Mouse (Mus musculus) kidney, postnatal 0 days (tissue): ENCODE data around the gene Gramd4. TPM values are rescaled to one million over a fixed set of nuclear protein-coding genes. Genes with fewer than 3 reads are reported as not detected.
"Not testable (repeated sequence)": the region's sequence is repeated elsewhere in the genome, so short reads cannot be mapped to it uniquely, and the experiment has no call there.

Experiments
- ATAC-seq: fragments of 200-750 bp; cut with Nextera tagmentation; replicated peaks from 2 replicates; pipeline ENCODE4 v1.8.0; 2017; ENCODE audit warnings: low read depth, moderate number of reproducible peaks, moderate TSS enrichment, moderate library complexity; ENCODE audit not compliant: low FRiP score
- DNase-seq: peaks from one replicate; pipeline ENCODE4 v3.0.0-alpha.2; 2016; ENCODE audit warnings: low spot score
- H3K27ac ChIP-seq: fragments of 300-500 bp; sonication (generic); 2 replicates; pipeline ENCODE4 v1.5.1; 2014; ENCODE audit warnings: mild to moderate bottlenecking
- H3K27me3 ChIP-seq: fragments of 300-500 bp; sonication (generic); 2 replicates; pipeline ENCODE4 v1.6.1; 2014; ENCODE audit warnings: low read length, mixed read lengths; ENCODE audit not compliant: insufficient read depth
- H3K36me3 ChIP-seq: fragments of 300-500 bp; sonication (generic); 2 replicates; pipeline ENCODE4 v1.6.1; 2014; ENCODE audit warnings: low read length, mixed read lengths; ENCODE audit not compliant: insufficient read depth
- H3K4me1 ChIP-seq: fragments of 300-500 bp; sonication (generic); replicated peaks from 2 replicates; pipeline ENCODE4 v1.6.1; 2014; ENCODE audit warnings: antibody characterized with exemption, low read length, mixed read lengths; ENCODE audit not compliant: insufficient read depth
- H3K4me2 ChIP-seq: fragments of 300-500 bp; sonication (generic); 2 replicates; pipeline ENCODE4 v1.6.1; 2014; ENCODE audit warnings: mild to moderate bottlenecking, low read length, moderate library complexity, mixed read lengths
- H3K4me3 ChIP-seq: fragments of 300-500 bp; sonication (generic); replicated peaks from 2 replicates; pipeline ENCODE4 v1.5.1; 2014; ENCODE audit warnings: low read depth, low read length
- H3K9ac ChIP-seq: fragments of 300-500 bp; sonication (generic); 2 replicates; pipeline ENCODE4 v1.6.1; 2014; ENCODE audit warnings: low read depth, low read length
- H3K9me3 ChIP-seq: fragments of 300-500 bp; sonication (generic); replicated peaks from 2 replicates; pipeline ENCODE4 v1.6.1; 2016; ENCODE audit warnings: low read length, inconsistent platforms, mixed read lengths
- CTCF ChIP-seq: IDR thresholded peaks from 2 replicates; pipeline ENCODE4 v1.5.1; 2016; ENCODE audit warnings: antibody characterized with exemption, low read depth, mild to moderate bottlenecking, moderate library complexity
- WGBS: fragments of 180-500 bp; shearing (Covaris S2); extraction: QIAGEN DNeasy Blood & Tissue Kit; methylation state at CpG from one replicate; pipeline ENCODE4 v1.1.7; 2014; 5-methylcytosine and 5-hydroxymethylcytosine counted together
- polyA plus RNA-seq: library from polyadenylated mRNA; unstranded; fragments of >200 nt; fragmentation: Nextera tagmentation; extraction: Ambion mirVana; gene quantifications from 2 replicates; pipeline ENCODE4 v1.2.1, GENCODE M21; 2015

Gene Gramd4
- polyA plus RNA-seq, 1 experiment from 2014 or later: 13.3 TPM

DNA sequence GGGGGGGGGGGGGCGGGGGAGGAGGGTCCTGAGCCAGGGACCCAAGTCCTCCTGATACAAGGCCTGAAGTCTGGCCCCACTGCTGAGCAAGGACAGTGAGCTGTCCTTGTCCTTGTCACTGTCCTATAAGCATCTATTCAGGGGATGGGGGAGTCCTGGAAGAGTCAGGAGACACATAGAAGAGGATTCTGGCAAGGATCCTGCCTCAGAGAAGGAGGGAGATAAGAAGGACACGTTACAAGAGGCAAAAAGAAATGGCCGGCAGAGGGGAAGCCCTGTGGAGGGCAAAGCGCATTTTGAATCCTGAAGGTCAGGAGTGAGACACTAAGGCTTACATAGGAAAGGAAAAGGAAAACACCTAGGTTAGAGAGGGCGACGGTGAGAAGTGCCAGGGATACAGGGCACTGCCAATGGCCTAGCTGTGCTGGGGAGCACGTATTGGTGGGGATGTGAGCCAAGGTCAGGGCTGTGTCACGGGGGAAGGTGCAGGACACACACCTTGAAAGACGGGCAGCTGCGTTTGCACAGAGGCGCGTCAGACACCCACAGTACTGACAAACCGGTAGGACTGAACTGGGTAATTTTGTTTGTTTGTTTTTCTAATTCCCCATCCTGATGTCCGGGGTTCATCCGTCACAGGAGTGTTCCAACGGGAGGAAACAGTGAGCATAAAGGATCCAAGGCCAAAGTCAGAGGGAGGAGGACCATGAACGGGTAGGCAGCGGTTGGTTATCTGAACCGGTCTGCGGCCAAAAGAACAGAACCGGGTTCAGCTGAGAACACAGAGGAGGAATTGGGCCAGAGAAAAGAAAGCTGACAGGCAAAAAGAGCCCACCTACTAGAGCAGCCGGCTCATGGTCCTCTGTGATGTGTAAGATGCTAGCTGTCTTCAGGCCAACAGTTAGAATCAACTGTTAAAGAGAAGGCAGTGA is 119.5 kb downstream of the Gramd4 start:
- Histone ChIP-seq H3K4me2 (no peak overlapping the region), H3K4me3 (no peak overlapping the region), H3K4me1 (peaks cover 18% of the 10 kb centered on the region), H3K9ac (no peak overlapping the region), H3K27me3 (no peaks in the 10 kb centered on the region), H3K27ac (no peak overlapping the region), H3K9me3 (no peaks in the 10 kb centered on the region), H3K36me3 (no peaks in the 10 kb centered on the region)
- DNase-seq (no peak), ATAC-seq (no peak)
- WGBS: 66% methylated on average over 21 of the region's 22 CpGs
- TF ChIP-seq CTCF: no peak

DNA sequence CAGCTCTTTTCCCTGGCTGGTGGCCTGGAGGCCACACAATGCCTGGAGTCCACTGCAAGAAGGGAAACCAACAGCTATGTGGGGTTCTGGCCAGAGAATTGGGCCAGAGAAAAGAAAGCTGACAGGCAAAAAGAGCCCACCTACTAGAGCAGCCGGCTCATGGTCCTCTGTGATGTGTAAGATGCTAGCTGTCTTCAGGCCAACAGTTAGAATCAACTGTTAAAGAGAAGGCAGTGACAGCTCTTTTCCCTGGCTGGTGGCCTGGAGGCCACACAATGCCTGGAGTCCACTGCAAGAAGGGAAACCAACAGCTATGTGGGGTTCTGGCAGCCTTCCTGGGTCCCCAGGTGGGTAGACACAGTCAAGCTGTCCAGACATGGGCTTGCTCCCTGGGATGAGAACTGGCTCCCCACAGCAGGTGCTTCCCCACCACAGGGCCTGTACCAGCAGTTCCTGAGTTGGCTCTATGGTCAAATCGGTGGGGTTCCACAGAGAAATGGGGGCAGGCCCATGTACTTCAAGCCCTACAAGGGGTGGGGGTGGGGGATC is 120.3 kb downstream of the Gramd4 start:
- not testable (repeated sequence) for H3K36me3 ChIP-seq, H3K9me3 ChIP-seq, H3K4me3 ChIP-seq, H3K4me2 ChIP-seq, H3K27ac ChIP-seq, H3K9ac ChIP-seq, H3K27me3 ChIP-seq, DNase-seq, ATAC-seq
- H3K4me1 ChIP-seq: peaks cover 21% of the 10 kb centered on the region
- 71% methylated on average over 2 of the region's 2 CpGs for WGBS

DNA sequence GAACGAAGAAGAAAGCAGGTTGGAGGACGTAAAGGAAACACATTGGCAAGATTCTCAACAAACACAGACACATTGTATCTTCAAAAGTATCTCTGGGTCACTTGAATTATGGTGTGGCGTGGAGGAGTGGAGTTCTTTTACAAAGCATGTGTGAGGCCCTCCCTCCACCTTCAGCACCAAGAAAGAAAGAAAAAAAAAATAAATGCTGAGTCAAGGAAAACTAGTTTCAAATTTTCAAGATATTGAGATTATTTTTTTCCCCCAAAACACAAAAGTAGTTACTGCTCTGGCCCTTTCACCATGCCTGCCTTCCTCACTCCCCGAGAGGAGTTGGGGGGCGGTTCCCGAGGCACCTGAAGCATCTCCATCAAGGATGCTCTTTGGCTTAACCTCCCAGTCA is 121.1 kb downstream of the Gramd4 start:
- ATAC-seq (no peak), DNase-seq (no peak)
- Histone ChIP-seq H3K4me2 (no peak overlapping the region), H3K27me3 (no peaks in the 10 kb centered on the region), H3K4me1 (peaks cover 13% of the 10 kb centered on the region), H3K4me3 (no peak overlapping the region), H3K27ac (no peak overlapping the region), H3K36me3 (no peaks in the 10 kb centered on the region), H3K9me3 (no peaks in the 10 kb centered on the region), H3K9ac (no peak overlapping the region)
- TF ChIP-seq CTCF: no peak
- 75% methylated on average over 6 of the region's 6 CpGs for WGBS

DNA sequence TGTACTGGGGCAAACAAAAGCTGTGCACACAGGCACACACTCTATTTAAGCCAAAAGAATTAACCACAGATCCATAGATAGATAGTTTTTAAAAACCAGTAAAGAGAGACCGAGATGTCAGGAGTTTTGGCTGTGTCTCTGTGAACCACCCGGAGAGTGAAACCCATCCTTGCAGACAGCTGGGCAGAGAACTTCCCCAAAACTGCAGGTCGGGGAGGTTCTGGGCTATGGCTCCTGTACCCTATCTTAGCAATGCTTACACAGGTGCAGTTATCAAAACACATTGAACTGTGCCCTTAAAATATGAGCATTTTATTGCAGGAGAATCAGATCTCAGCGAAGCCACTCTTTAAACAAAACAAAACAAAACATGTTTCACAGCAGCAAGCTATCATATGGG is 122.9 kb downstream of the Gramd4 start:
- H3K9ac ChIP-seq: no peak overlapping the region
- DNase-seq: no peak

DNA sequence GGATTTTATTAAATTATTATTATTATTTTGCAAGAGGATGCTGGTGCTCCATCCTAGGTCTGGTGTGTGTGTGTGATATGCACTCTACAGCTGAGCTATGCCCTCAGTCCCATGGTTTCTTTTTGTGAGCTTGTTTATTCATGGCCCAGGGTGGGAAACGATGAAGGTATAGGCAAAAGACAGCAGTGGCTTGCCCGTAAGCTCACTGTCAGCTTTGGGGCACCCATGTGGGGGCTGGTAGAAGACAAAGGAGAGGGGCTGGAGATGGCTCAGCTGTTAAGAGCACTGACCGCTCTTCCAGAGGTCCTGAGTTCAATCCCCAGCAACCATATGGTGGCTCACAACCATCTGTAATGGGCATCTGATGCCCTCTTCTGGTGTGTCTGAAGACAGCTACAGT is 123.8 kb downstream of the Gramd4 start:
- not testable (repeated sequence) for H3K9me3 ChIP-seq, H3K27me3 ChIP-seq, H3K27ac ChIP-seq, H3K4me3 ChIP-seq, ATAC-seq, H3K4me2 ChIP-seq, H3K36me3 ChIP-seq, H3K9ac ChIP-seq, DNase-seq
- 96% methylated on average over 3 of the region's 3 CpGs for WGBS
- TF ChIP-seq CTCF: 0 out of 2 replicates have a peak, but pooled peaks have one; percentile 2
- peaks cover 14% of the 10 kb centered on the region; the same call in 1 of the 2 replicates for H3K4me1 ChIP-seq

More for the DNA sequence above, 122.9 kb downstream of the Gramd4 start:
- 45% methylated on average over 4 of the region's 4 CpGs for WGBS
- Histone ChIP-seq H3K36me3 (no peaks in the 10 kb centered on the region), H3K9me3 (no peaks in the 10 kb centered on the region), H3K27ac (no peak overlapping the region), H3K4me1 (peaks cover 11% of the 10 kb centered on the region; the same call in 1 of the 2 replicates), H3K4me2 (no peak overlapping the region), H3K27me3 (no peaks in the 10 kb centered on the region), H3K4me3 (no peak overlapping the region)
- no peak for TF ChIP-seq CTCF
- no peak for ATAC-seq

DNA sequence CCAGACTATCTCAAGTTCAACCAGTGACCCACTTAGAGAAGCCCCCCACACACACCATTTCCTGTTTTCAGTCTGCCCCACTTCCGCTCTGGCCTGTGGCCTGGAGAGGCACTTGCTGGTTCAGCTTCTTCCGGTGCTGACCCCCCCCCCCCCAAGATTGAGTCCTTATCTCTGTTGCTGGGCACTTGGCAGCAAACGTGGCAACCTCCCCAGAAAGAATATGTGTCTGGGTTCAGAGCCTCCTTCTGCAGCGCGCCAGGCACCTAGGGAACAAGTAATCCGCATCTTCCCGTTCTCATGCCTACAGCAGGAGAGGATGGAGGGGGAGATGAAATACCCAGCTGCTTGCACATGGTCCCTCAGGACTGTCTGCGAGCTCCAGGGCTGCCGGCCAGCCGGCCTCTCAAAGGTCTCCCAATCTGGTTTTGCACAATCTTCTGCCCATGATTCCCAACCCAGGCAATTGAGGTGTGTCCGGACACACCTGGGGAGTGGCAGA is 124.5 kb downstream of the Gramd4 start:
- WGBS: 49% methylated on average over 11 of the region's 11 CpGs
- no peaks in the 10 kb centered on the region for H3K9me3 ChIP-seq
- peaks cover 15% of the 10 kb centered on the region; the same call in 1 of the 2 replicates for H3K4me1 ChIP-seq
- no peaks in the 10 kb centered on the region for H3K36me3 ChIP-seq
- no peaks in the 10 kb centered on the region for H3K27me3 ChIP-seq
- ATAC-seq: no peak
- no peak overlapping the region for H3K4me3 ChIP-seq
- no peak overlapping the region for H3K9ac ChIP-seq
- 0 out of 2 replicates have a peak overlapping the region, but pooled peaks have one; percentile 23 for H3K4me2 ChIP-seq
- H3K27ac ChIP-seq: no peak overlapping the region
- DNase-seq: no peak
- no peak for TF ChIP-seq CTCF
